Mouse (Mus musculus) C2C12 (cell line): ENCODE data around the gene Duxbl2.
"Not testable (repeated sequence)": the region's sequence is repeated elsewhere in the genome, so short reads cannot be mapped to it uniquely, and the experiment has no call there.

ENCODE experiments used
- FOSL1 ChIP-seq: IDR thresholded peaks from one replicate; pipeline ENCODE4 v1.8.0; 2011; ENCODE audit warnings: mild to moderate bottlenecking, low read length; ENCODE audit not compliant: poor library complexity, insufficient read depth, severe bottlenecking
- USF1 ChIP-seq: IDR thresholded peaks from one replicate; pipeline ENCODE4 v1.6.1; 2011; ENCODE audit warnings: low read depth, mild to moderate bottlenecking, control low read depth, moderate library complexity

DNA sequence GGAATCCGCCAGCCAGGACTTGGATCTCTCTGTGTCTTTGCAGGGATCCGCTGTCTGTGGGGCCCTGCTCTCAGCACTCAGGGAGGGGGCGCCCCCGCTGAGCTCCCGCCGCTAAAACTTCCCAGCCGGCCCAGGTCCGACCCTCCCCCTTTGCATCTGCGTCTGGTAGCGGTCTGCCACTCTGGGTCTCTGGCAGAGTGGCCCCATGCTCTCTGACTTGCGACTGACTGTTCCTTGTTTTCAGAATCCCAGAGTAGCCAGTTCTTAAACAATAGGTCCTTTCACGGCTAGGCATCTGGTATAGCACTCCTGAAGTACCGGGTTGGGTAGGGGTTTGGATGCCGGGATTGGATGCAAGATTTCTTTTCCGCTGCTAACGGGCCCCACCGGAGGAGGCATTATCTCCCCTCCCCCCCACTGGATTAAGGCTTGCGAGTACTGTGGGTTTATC is 426 bp downstream of the Duxbl2 start:
- not testable (repeated sequence) for TF ChIP-seq USF1, FOSL1
